Mouse (Mus musculus) kidney, postnatal 0 days (tissue): Measurements from ENCODE around the gene Hormad1. TPM values are rescaled to one million over a fixed set of nuclear protein-coding genes. Genes with fewer than 3 reads are reported as not detected.
"Not testable (repeated sequence)": the region's sequence is repeated elsewhere in the genome, so short reads cannot be mapped to it uniquely, and the experiment has no call there.

Experiments
- ATAC-seq: fragments of 200-750 bp; cut with Nextera tagmentation; replicated peaks from 2 replicates; pipeline ENCODE4 v1.8.0; 2017; ENCODE audit warnings: low read depth, moderate number of reproducible peaks, moderate TSS enrichment, moderate library complexity; ENCODE audit not compliant: low FRiP score
- DNase-seq: peaks from one replicate; pipeline ENCODE4 v3.0.0-alpha.2; 2016; ENCODE audit warnings: low spot score
- H3K27ac ChIP-seq: fragments of 300-500 bp; sonication (generic); 2 replicates; pipeline ENCODE4 v1.5.1; 2014; ENCODE audit warnings: mild to moderate bottlenecking
- H3K27me3 ChIP-seq: fragments of 300-500 bp; sonication (generic); 2 replicates; pipeline ENCODE4 v1.6.1; 2014; ENCODE audit warnings: low read length, mixed read lengths; ENCODE audit not compliant: insufficient read depth
- H3K36me3 ChIP-seq: fragments of 300-500 bp; sonication (generic); 2 replicates; pipeline ENCODE4 v1.6.1; 2014; ENCODE audit warnings: low read length, mixed read lengths; ENCODE audit not compliant: insufficient read depth
- H3K4me1 ChIP-seq: fragments of 300-500 bp; sonication (generic); replicated peaks from 2 replicates; pipeline ENCODE4 v1.6.1; 2014; ENCODE audit warnings: antibody characterized with exemption, low read length, mixed read lengths; ENCODE audit not compliant: insufficient read depth
- H3K4me2 ChIP-seq: fragments of 300-500 bp; sonication (generic); 2 replicates; pipeline ENCODE4 v1.6.1; 2014; ENCODE audit warnings: mild to moderate bottlenecking, low read length, moderate library complexity, mixed read lengths
- H3K4me3 ChIP-seq: fragments of 300-500 bp; sonication (generic); replicated peaks from 2 replicates; pipeline ENCODE4 v1.5.1; 2014; ENCODE audit warnings: low read depth, low read length
- H3K9ac ChIP-seq: fragments of 300-500 bp; sonication (generic); 2 replicates; pipeline ENCODE4 v1.6.1; 2014; ENCODE audit warnings: low read depth, low read length
- H3K9me3 ChIP-seq: fragments of 300-500 bp; sonication (generic); replicated peaks from 2 replicates; pipeline ENCODE4 v1.6.1; 2016; ENCODE audit warnings: low read length, inconsistent platforms, mixed read lengths
- CTCF ChIP-seq: IDR thresholded peaks from 2 replicates; pipeline ENCODE4 v1.5.1; 2016; ENCODE audit warnings: antibody characterized with exemption, low read depth, mild to moderate bottlenecking, moderate library complexity
- WGBS: fragments of 180-500 bp; shearing (Covaris S2); extraction: QIAGEN DNeasy Blood & Tissue Kit; methylation state at CpG from one replicate; pipeline ENCODE4 v1.1.7; 2014; 5-methylcytosine and 5-hydroxymethylcytosine counted together
- polyA plus RNA-seq: library from polyadenylated mRNA; unstranded; fragments of >200 nt; fragmentation: Nextera tagmentation; extraction: Ambion mirVana; gene quantifications from 2 replicates; pipeline ENCODE4 v1.2.1, GENCODE M21; 2015

Gene Hormad1
- polyA plus RNA-seq, 1 experiment from 2014 or later: not detected

DNA sequence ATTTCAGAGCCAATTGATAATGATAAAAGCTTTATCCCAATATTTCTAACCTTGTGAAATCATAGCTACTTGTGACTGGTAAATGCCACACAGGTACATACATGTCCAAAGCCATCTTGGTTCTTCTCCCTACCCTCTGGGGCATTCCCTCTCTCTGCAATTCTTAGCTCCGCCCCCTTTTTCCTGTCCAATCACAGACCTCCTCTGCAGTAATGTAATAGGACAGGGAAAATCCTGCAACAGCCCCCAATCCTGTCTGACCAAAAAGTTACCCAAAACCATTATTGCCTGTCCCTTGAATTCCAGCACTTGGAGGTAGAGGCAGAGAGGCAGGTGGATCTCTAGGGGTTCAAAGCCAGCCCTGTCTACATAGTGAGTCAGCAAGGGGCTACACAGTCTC, 61.8 kb downstream of the Hormad1 start:
- ATAC-seq (no peak), DNase-seq (no peak)
- Histone ChIP-seq H3K4me3 (no peak overlapping the region), H3K4me2 (no peak overlapping the region), H3K36me3 (peaks cover 13% of the 10 kb centered on the region), H3K9me3 (no peaks in the 10 kb centered on the region), H3K4me1 (peaks cover 5% of the 10 kb centered on the region), H3K9ac (no peak overlapping the region), H3K27me3 (no peaks in the 10 kb centered on the region), H3K27ac (no peak overlapping the region)
- no peak for TF ChIP-seq CTCF
- 81% methylated on average over 1 of the region's 1 CpGs for WGBS

GRCm38 (mm10) chr3:95622421-95622820, 62.9 kb downstream of the Hormad1 start:
- H3K9ac ChIP-seq, H3K27me3 ChIP-seq, H3K36me3 ChIP-seq, H3K9me3 ChIP-seq, H3K4me3 ChIP-seq, DNase-seq, ATAC-seq, H3K4me1 ChIP-seq, H3K27ac ChIP-seq, H3K4me2 ChIP-seq: not testable (repeated sequence)
- 97% methylated on average over 20 of the region's 20 CpGs for WGBS

DNA sequence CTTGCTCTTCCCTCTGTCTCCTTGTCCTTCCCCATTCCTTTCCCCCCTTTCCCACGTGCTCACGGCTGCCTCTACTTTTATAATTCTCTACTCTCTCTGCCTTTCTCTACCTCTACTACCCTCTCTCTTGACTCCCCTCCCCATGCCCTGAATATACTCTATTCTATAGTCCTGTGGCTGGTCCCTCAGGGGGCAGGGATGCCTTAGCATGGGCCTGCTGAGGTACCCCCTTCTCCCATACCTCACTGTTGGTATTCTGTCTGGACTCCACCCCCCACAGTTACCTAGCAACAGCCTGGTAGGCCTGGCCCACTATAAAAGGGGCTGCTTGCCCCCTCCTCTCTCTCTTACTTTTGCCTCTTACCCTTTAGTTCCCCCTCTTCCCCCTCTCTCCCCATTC, 64.1 kb downstream of the Hormad1 start:
- no peak overlapping the region for H3K27ac ChIP-seq
- no peak for DNase-seq
- H3K4me2 ChIP-seq: no peak overlapping the region
- no peak for ATAC-seq
- WGBS: 61% methylated on average over 2 of the region's 2 CpGs
- H3K36me3 ChIP-seq: peaks cover 13% of the 10 kb centered on the region
- TF ChIP-seq CTCF: no peak
- no peaks in the 10 kb centered on the region for H3K27me3 ChIP-seq
- H3K4me3 ChIP-seq: no peak overlapping the region
- H3K9me3 ChIP-seq: no peaks in the 10 kb centered on the region
- no peak overlapping the region for H3K9ac ChIP-seq
- H3K4me1 ChIP-seq: peaks cover 5% of the 10 kb centered on the region

DNA sequence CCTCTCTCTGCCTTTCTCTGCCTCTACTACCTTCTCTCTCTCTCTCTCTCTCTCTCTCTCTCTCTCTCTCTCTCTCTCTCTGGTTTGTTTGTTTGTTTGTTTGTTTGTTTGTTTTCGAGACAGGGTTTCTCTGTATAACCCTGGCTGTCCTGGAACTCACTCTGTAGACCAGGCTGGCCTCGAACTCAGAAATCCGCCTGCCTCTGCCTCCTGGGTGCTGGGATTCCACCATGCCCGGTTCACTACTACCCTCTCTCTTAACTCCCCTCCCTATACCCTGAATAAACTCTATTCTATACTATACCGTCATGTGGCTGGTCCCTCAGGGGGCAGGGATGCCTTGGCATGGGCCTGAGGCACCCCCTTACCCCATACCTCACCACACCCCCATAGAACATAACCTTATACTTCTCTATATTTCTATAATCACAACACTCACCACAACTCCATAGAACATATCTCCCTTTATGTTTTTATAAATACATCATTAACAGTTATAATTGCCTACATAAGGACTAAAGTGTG, 64.6 kb downstream of the Hormad1 start:
- Histone ChIP-seq H3K27ac (peak overlapping the region; percentile 62), H3K4me3 (0 out of 2 replicates have a peak overlapping the region, but pooled peaks have one; percentile 70), H3K36me3 (peaks cover 18% of the 10 kb centered on the region), H3K4me2 (peak overlapping the region; percentile 51)
- WGBS: 76% methylated on average over 5 of the region's 5 CpGs
- H3K4me1 ChIP-seq, ATAC-seq, H3K9me3 ChIP-seq, H3K27me3 ChIP-seq, DNase-seq, H3K9ac ChIP-seq: not testable (repeated sequence)

DNA sequence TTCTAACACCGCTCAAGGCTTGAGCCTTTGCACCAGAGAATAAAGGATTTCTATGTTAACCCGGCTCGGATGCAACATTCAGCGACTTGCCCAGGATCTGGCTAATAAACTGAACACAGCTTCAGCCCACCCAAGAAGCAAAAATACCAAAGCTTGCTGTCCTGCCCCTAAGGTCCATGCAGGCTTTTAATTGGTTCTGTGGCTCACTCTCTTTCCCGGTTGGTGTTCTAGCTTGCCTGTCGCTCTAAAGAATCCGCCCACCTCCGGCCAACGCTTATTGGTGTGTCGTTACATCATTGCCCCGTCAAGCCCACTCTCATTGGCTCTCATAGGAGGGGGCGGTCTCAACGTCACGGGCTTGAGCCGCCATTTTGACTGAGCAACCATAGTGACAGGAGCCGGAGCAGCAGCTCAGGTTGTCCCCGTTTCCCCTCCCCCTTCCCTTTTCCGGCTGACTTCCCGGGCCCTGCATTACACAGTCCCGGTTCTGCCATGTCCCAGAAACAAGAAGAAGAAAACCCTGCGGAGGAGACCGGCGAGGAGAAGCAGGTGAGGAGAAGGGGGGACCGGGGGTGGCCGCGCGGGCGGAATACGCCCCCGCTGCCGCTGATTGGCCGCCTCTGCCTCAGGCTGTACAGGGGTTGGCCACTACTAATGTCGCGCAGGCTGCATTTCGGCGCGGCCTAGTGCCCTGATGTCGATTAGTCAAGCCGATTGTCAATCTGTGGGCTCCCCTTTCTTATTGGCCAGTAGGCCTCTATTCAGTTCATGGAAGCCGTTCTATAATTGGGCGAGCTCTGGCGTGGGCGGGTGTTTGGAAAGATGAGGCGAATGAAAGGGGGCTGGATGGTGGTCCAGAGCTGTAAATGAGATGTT, 65.4 kb downstream of the Hormad1 start, which contains the start of gene Ensa:
Gene Ensa, plus strand, starts transcription at position 366 of the 876 bp plus-strand sequence.
- H3K9ac ChIP-seq: peak within 1 kb of the TSS; percentile 59

DNA sequence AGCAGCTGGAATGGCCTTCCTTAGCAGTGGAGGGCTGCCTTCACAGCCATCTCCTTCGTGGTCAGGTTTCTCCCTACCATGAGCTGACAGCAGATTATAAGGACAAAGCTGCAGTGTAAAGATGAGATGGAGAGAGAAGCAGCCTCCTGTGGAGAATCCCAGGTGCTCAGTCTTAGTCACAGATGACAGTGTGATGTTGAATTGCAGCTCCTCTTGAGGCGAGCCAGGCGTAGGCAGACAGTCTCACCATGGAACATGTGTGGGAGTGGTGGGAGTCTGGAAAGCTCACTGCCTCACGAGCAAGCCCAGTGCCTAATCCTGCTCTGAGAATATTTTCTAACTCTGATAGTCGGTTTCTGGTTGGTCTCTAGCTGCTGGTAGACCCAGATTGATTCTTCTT, 68.3 kb downstream of the Hormad1 start:
- no peak for ATAC-seq
- DNase-seq: no peak
- no peak overlapping the region for H3K27ac ChIP-seq
- no peak for TF ChIP-seq CTCF
- no peak overlapping the region for H3K4me2 ChIP-seq
- no peak overlapping the region for H3K9ac ChIP-seq
- H3K9me3 ChIP-seq: no peaks in the 10 kb centered on the region
- no peak overlapping the region for H3K4me3 ChIP-seq
- peaks cover 5% of the 10 kb centered on the region for H3K4me1 ChIP-seq
- H3K27me3 ChIP-seq: no peaks in the 10 kb centered on the region
- 63% methylated on average over 5 of the region's 5 CpGs for WGBS
- peaks cover 41% of the 10 kb centered on the region for H3K36me3 ChIP-seq

More for the DNA sequence above, 65.4 kb downstream of the Hormad1 start, which contains the start of gene Ensa:
- H3K4me1 ChIP-seq: peaks cover 5% of the 10 kb centered on the region
- peak within 1 kb of the TSS; percentile 69 for H3K4me2 ChIP-seq
- DNase-seq (peak; percentile 100), ATAC-seq (peak; percentile 98)
- H3K9me3 ChIP-seq: no peaks in the 10 kb centered on the region
- no peaks in the 10 kb centered on the region for H3K27me3 ChIP-seq
- TF ChIP-seq CTCF: 0 out of 2 replicates have a peak, but pooled peaks have one; percentile 6
- H3K27ac ChIP-seq: peak within 1 kb of the TSS; percentile 75
- peaks cover 26% of the 10 kb centered on the region for H3K36me3 ChIP-seq
- H3K4me3 ChIP-seq: peak within 1 kb of the TSS; percentile 70
- WGBS: under 1% methylated on average over 44 of the region's 44 CpGs
